Mouse (Mus musculus): ENCODE data around the gene Atf7ip. TPM values are rescaled to one million over a fixed set of nuclear protein-coding genes. Genes with fewer than 3 reads are reported as not detected.

Atf7ip gene
- polyA plus RNA-seq, 1 experiment from 2014 or later, result 56.1 TPM

- Histone ChIP-seq H3K27me3 (ENCODE audit: insufficient read depth, low read length) (no peaks in the 10 kb centered on the region), H3K27ac (ENCODE audit: low read depth) (no peak overlapping the region), H3K4me2 (no peak overlapping the region), H3K9ac (no peak overlapping the region), H3K9me3 (ENCODE audit: low read depth, low read length) (no peaks in the 10 kb centered on the region), H3K4me3 (ENCODE audit: low read depth, low read length) (no peak overlapping the region), H3K4me1 (ENCODE audit: insufficient read depth) (peaks cover 15% of the 10 kb centered on the region; the same call in 1 of the 2 replicates), H3K36me3 (ENCODE audit: insufficient read depth) (no peaks in the 10 kb centered on the region)
- 86% methylated on average over 2 of the region's 2 CpGs for WGBS
- ATAC-seq (ENCODE audit: insufficient read depth) (no peak), DNase-seq (no peak)
- TF ChIP-seq CTCF (IDR thresholded peaks at IDR 0.05; ENCODE audit: low read depth), result no peak
Observed at GRCm38 (mm10) chr6:136546286-136546685, 40.3 kb downstream of the Atf7ip start.

- H3K9me3 ChIP-seq (ENCODE audit: low read depth, low read length), result no peaks in the 10 kb centered on the region
- TF ChIP-seq CTCF (IDR thresholded peaks at IDR 0.05; ENCODE audit: low read depth), result no peak
- H3K4me1 ChIP-seq (ENCODE audit: insufficient read depth), result peaks cover 11% of the 10 kb centered on the region; the same call in 1 of the 2 replicates
- no peak overlapping the region for H3K4me3 ChIP-seq (ENCODE audit: low read depth, low read length)
- 36% methylated on average over 7 of the region's 7 CpGs for WGBS
- no peak overlapping the region for H3K9ac ChIP-seq
- no peak overlapping the region for H3K27ac ChIP-seq (ENCODE audit: low read depth)
- no peaks in the 10 kb centered on the region for H3K27me3 ChIP-seq (ENCODE audit: insufficient read depth, low read length)
- DNase-seq (no peak), ATAC-seq (ENCODE audit: insufficient read depth) (no peak)
- no peak overlapping the region for H3K4me2 ChIP-seq
- H3K36me3 ChIP-seq (ENCODE audit: insufficient read depth), result no peaks in the 10 kb centered on the region
Observed at GRCm38 (mm10) chr6:136546987-136547386, 41.0 kb downstream of the Atf7ip start.

GRCm38 (mm10) chr6:136548041-136548770, 42.2 kb downstream of the Atf7ip start:
- H3K4me1 ChIP-seq (ENCODE audit: insufficient read depth), result peaks cover 3% of the 10 kb centered on the region; the same call in 1 of the 2 replicates
- H3K4me2 ChIP-seq, result no peak overlapping the region
- peak; percentile 93 for DNase-seq
- no peaks in the 10 kb centered on the region for H3K27me3 ChIP-seq (ENCODE audit: insufficient read depth, low read length)
- no peak for TF ChIP-seq CTCF (IDR thresholded peaks at IDR 0.05; ENCODE audit: low read depth)
- H3K4me3 ChIP-seq (ENCODE audit: low read depth, low read length), result no peak overlapping the region
- no peaks in the 10 kb centered on the region for H3K36me3 ChIP-seq (ENCODE audit: insufficient read depth)
- ATAC-seq (ENCODE audit: insufficient read depth), result peak; percentile 76; the same call in 1 of the 2 replicates
- 51% methylated on average over 6 of the region's 6 CpGs for WGBS
- no peaks in the 10 kb centered on the region for H3K9me3 ChIP-seq (ENCODE audit: low read depth, low read length)
- H3K27ac ChIP-seq (ENCODE audit: low read depth), result peak overlapping the region; percentile 78
- H3K9ac ChIP-seq, result no peak overlapping the region

- DNase-seq (peak; percentile 22), ATAC-seq (ENCODE audit: insufficient read depth) (0 out of 2 replicates have a peak, but pooled peaks have one; percentile 39)
- WGBS, result 84% methylated on average over 6 of the region's 6 CpGs
- no peak overlapping the region for H3K4me2 ChIP-seq
- no peaks in the 10 kb centered on the region for H3K36me3 ChIP-seq (ENCODE audit: insufficient read depth)
- H3K4me3 ChIP-seq (ENCODE audit: low read depth, low read length), result no peak overlapping the region
- H3K27me3 ChIP-seq (ENCODE audit: insufficient read depth, low read length), result no peaks in the 10 kb centered on the region
- H3K9me3 ChIP-seq (ENCODE audit: low read depth, low read length), result no peaks in the 10 kb centered on the region
- TF ChIP-seq CTCF (IDR thresholded peaks at IDR 0.05; ENCODE audit: low read depth), result no peak
- 0 out of 2 replicates have a peak, but pooled peaks cover 2% of the 10 kb centered on the region for H3K4me1 ChIP-seq (ENCODE audit: insufficient read depth)
- 0 out of 2 replicates have a peak overlapping the region, but pooled peaks have one; percentile 15 for H3K27ac ChIP-seq (ENCODE audit: low read depth)
- H3K9ac ChIP-seq, result no peak overlapping the region
Observed at GRCm38 (mm10) chr6:136548796-136549195, 42.8 kb downstream of the Atf7ip start.

- 70% methylated on average over 3 of the region's 3 CpGs for WGBS
- no peaks in the 10 kb centered on the region for H3K9me3 ChIP-seq (ENCODE audit: low read depth, low read length)
- ATAC-seq (ENCODE audit: insufficient read depth), result no peak
Observed at GRCm38 (mm10) chr6:136549606-136550005, 43.6 kb downstream of the Atf7ip start.

GRCm38 (mm10) chr6:136550596-136551304, 44.8 kb downstream of the Atf7ip start:
- ATAC-seq (ENCODE audit: insufficient read depth) (peak; percentile 35; the same call in 1 of the 2 replicates), DNase-seq (peak; percentile 70)
- no peak overlapping the region for H3K4me3 ChIP-seq (ENCODE audit: low read depth, low read length)
- H3K4me1 ChIP-seq (ENCODE audit: insufficient read depth), result 0 out of 2 replicates have a peak, but pooled peaks cover 3% of the 10 kb centered on the region
- no peaks in the 10 kb centered on the region for H3K36me3 ChIP-seq (ENCODE audit: insufficient read depth)
- no peak for TF ChIP-seq CTCF (IDR thresholded peaks at IDR 0.05; ENCODE audit: low read depth)
- H3K4me2 ChIP-seq, result peak overlapping the region; percentile 32; the same call in 1 of the 2 replicates
- no peak overlapping the region for H3K9ac ChIP-seq
- 58% methylated on average over 7 of the region's 7 CpGs for WGBS
- no peaks in the 10 kb centered on the region for H3K27me3 ChIP-seq (ENCODE audit: insufficient read depth, low read length)
- peak overlapping the region; percentile 63 for H3K27ac ChIP-seq (ENCODE audit: low read depth)
- H3K9me3 ChIP-seq (ENCODE audit: low read depth, low read length), result no peaks in the 10 kb centered on the region

More at GRCm38 (mm10) chr6:136549606-136550005, 43.6 kb downstream of the Atf7ip start:
- no peak overlapping the region for H3K27ac ChIP-seq (ENCODE audit: low read depth)
- no peak overlapping the region for H3K4me3 ChIP-seq (ENCODE audit: low read depth, low read length)
- no peaks in the 10 kb centered on the region for H3K36me3 ChIP-seq (ENCODE audit: insufficient read depth)
- no peaks in the 10 kb centered on the region for H3K27me3 ChIP-seq (ENCODE audit: insufficient read depth, low read length)
- no peak overlapping the region for H3K9ac ChIP-seq
- DNase-seq, result no peak
- H3K4me1 ChIP-seq (ENCODE audit: insufficient read depth), result 0 out of 2 replicates have a peak, but pooled peaks cover 3% of the 10 kb centered on the region
- TF ChIP-seq CTCF (IDR thresholded peaks at IDR 0.05; ENCODE audit: low read depth), result no peak
- no peak overlapping the region for H3K4me2 ChIP-seq

Measured in lung, embryonic 14.5 days (tissue).